In the genomic region with DNA sequence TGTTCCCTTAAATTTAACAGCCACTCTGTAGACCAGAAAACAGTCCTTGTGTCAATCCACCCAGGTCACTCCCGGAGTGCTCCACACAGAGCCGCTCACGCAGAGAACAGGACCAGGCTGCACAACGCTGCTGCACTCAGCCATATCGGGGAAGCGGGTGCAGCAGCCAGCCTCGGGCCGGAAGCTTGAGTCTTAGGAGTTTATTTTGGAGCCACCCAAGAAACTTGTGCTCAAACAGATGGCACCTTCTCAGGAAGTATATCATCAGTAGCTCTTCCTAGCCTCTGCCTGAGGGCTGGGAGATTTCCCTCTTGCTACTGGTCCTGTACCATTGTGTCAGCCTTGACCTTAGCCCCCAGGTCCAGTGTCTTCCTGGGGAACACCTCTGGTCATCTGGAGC, we compare ENCODE assay signal across 20 mouse cellular contexts. TPM values are rescaled to one million over a fixed set of nuclear protein-coding genes. Genes with fewer than 3 reads are reported as not detected.
A peak's percentile ranks its signal among the peaks of the same experiment; 100 is the strongest.
DNase-seq lines count a peak whose midpoint lies in the region; ATAC-seq and TF ChIP-seq lines count a peak whose summit lies in the region.
"Had no signal": no experiment of that assay in that cellular context is flagged by ENCODE, and none has a peak within 500 bp of the region (broad histone marks: within the 10 kb centered on the region; RNA-seq: fewer than 3 reads in every experiment).

No protein-coding gene starts in this region.

- H3K27ac ChIP-seq in cortical plate, adult 2 months (ENCODE audit: insufficient read depth, low read length) = 0 out of 2 replicates have a peak overlapping the region, but pooled peaks have one; percentile 21
- H3K27ac ChIP-seq: embryonic facial prominence, embryonic 12.5 days; forebrain, embryonic 15.5 days; heart, embryonic 13.5 days; hindbrain, embryonic 15.5 days had no signal

- peaks cover 10% of the 10 kb centered on the region for H3K4me1 ChIP-seq in cortical plate, adult 2 months (ENCODE audit: control insufficient read depth, insufficient read depth, low read length)

- H3K4me3 ChIP-seq in cortical plate, adult 2 months (ENCODE audit: insufficient read depth, low read length) = no peak overlapping the region
- H3K4me3 ChIP-seq: embryonic facial prominence, embryonic 12.5 days; forebrain, embryonic 15.5 days; heart, embryonic 13.5 days; hindbrain, embryonic 15.5 days had no signal

- DNase-seq in frontal cortex, postnatal 10 days (ENCODE audit: low spot score in 2 of 2) = no peak
- DNase-seq in layer of hippocampus, adult 9-11 months = peak; percentile 39
- DNase-seq in layer of hippocampus, postnatal 25 days (ENCODE audit: extremely low spot score in 1 of 2, low spot score in 1 of 2) = no peak
- DNase-seq in right cerebral cortex, adult 18-20 months = peak; percentile 64
- no peak for DNase-seq in right cerebral cortex, postnatal 36 days (ENCODE audit: low spot score in 2 of 2)
- DNase-seq in MN1 (ENCODE audit: low spot score) = no peak
- DNase-seq: adrenal gland, postnatal 14 days; cerebellum, adult 2 months; cerebellum, postnatal 14 days; gastrocnemius, postnatal 36 days; heart, adult 11 months; heart, postnatal 36 days had no signal

- ATAC-seq in frontal cortex, adult (ENCODE audit: low TSS enrichment) = peak; percentile 89
- ATAC-seq: activated CD4-positive, CD25-positive, alpha-beta regulatory T cell, adult 4 months; forebrain, embryonic 15.5 days; Patski had no signal

- no peak; the same call in 1 of the 2 replicates for TF ChIP-seq POLR2A in cortical plate, adult 2 months (IDR thresholded peaks at IDR 0.05; ENCODE audit: extremely low read depth, insufficient read depth, low read length)

- no peak for TF ChIP-seq CTCF in cortical plate, adult 2 months (IDR thresholded peaks at IDR 0.05; ENCODE audit: extremely low read depth, insufficient read depth, low read length)

RNA-seq across cellular contexts. Expression of a gene that starts 12.1 kb away (rescaled TPM):
- 100 to 1,000 TPM in 1 of 2 experiments, 10 to 100 TPM in 1; 97.3 to 104 TPM for total RNA-seq in layer of hippocampus, postnatal 25 days (2021)
- polyA plus RNA-seq in cortical plate, adult 2 months (2012; rRNA removed) = 88.5 and 94.2 TPM in 2 replicates

RNA-seq across cellular contexts. Expression of a gene that starts 32.9 kb away (rescaled TPM):
- 10 to 100 TPM; 27.2 to 28.2 TPM for total RNA-seq in layer of hippocampus, postnatal 25 days (2021)
- 43.5 and 49.8 TPM in 2 replicates for polyA plus RNA-seq in cortical plate, adult 2 months (2012; rRNA removed)

RNA-seq across cellular contexts. Expression of a gene that starts 38.1 kb away (rescaled TPM):
- total RNA-seq in layer of hippocampus, postnatal 25 days (2021) = 1 to 10 TPM; 4.1 TPM
- 11.5 and 11.8 TPM in 2 replicates for polyA plus RNA-seq in cortical plate, adult 2 months (2012; rRNA removed)

RNA-seq across cellular contexts. Expression of a gene that starts 55.8 kb away (rescaled TPM):
- 10 to 100 TPM; 11.4 to 13.1 TPM for total RNA-seq in layer of hippocampus, postnatal 25 days (2021)
- 27.4 and 31.6 TPM in 2 replicates for polyA plus RNA-seq in cortical plate, adult 2 months (2012; rRNA removed)

Comparison
In these comparisons a context has a peak if more than half of its experiments do, and no peak if none do; other contexts are left out.
1. DNase-seq: peak in layer of hippocampus, adult 9-11 months (single experiment) and right cerebral cortex, adult 18-20 months (single experiment); none in frontal cortex, postnatal 10 days (0 of 2), layer of hippocampus, postnatal 25 days (0 of 2), right cerebral cortex, postnatal 36 days (0 of 2) and MN1 (single experiment).